Mouse (Mus musculus) CH12.LX (cell line): ENCODE results near the gene Entpd1.

ENCODE experiments used
- CHD2 ChIP-seq: IDR thresholded peaks from 2 replicates; pipeline ENCODE4 v1.6.1; 2011; ENCODE audit warnings: low read length, improper control_type of control experiment
- CTCF ChIP-seq, 2 experiments: IDR thresholded peaks in 1 of 2; conservative IDR thresholded peaks in 1 of 2; 2 replicates each; pipeline ENCODE4 v1.5.1; 2011 to 2012; ENCODE audit warnings: low read depth in 2 of 2, low read length in 2 of 2, improper control_type of control experiment in 1 of 2, inconsistent platforms in 1 of 2, mild to moderate bottlenecking in 1 of 2, moderate library complexity in 1 of 2
- EP300 ChIP-seq: IDR thresholded peaks from 2 replicates; pipeline ENCODE4 v1.6.1; 2011; ENCODE audit warnings: low read length, improper control_type of control experiment
- ETS1 ChIP-seq: conservative IDR thresholded peaks from 2 replicates; pipeline ENCODE4 v1.6.1; 2012; ENCODE audit warnings: low read depth, mild to moderate bottlenecking, inconsistent platforms, low read length, improper control_type of control experiment, moderate library complexity
- MAX ChIP-seq: IDR thresholded peaks from 2 replicates; pipeline ENCODE4 v1.6.1; 2011; ENCODE audit warnings: low read length, improper control_type of control experiment
- MYC ChIP-seq: IDR thresholded peaks from 2 replicates; pipeline ENCODE4 v1.6.1; 2011; ENCODE audit warnings: low read depth, mild to moderate bottlenecking, improper control_type of control experiment, low read length
- POLR2A ChIP-seq: IDR thresholded peaks from 2 replicates; pipeline ENCODE4 v1.6.1; 2011; ENCODE audit warnings: low read depth, mild to moderate bottlenecking, improper control_type of control experiment, low read length
- RCOR1 ChIP-seq: conservative IDR thresholded peaks from 2 replicates; pipeline ENCODE4 v1.6.1; 2012; ENCODE audit warnings: low read depth, mild to moderate bottlenecking, inconsistent platforms, low read length, improper control_type of control experiment
- USF1 ChIP-seq: IDR thresholded peaks from 2 replicates; pipeline ENCODE4 v1.6.1; 2014; ENCODE audit warnings: low read depth, mild to moderate bottlenecking, inconsistent platforms, low read length, improper control_type of control experiment

GRCm38 (mm10) chr19:40702406-40702805, 90.2 kb downstream of the Entpd1 start:
- TF ChIP-seq RCOR1, result no peak
- TF ChIP-seq ETS1, result no peak
- no peak for TF ChIP-seq CTCF (conservative IDR thresholded peaks at IDR 0.05 in 1 of 2, IDR thresholded peaks at IDR 0.05 in 1 of 2; ENCODE audit: low read depth in 2 of 2, low read length in 2 of 2)
- no peak for TF ChIP-seq MAX
- TF ChIP-seq MYC, result no peak
- TF ChIP-seq USF1, result no peak
- no peak for TF ChIP-seq EP300
- TF ChIP-seq CHD2, result no peak
- no peak for TF ChIP-seq POLR2A
